Mouse (Mus musculus): ENCODE results near the gene Noc3l. TPM values are rescaled to one million over a fixed set of nuclear protein-coding genes. Genes with fewer than 3 reads are reported as not detected.

Gene Noc3l
- polyA plus RNA-seq, 1 experiment from 2014 or later: 7.3 TPM

GRCm38 (mm10) chr19:38798801-38799200, 20.2 kb downstream of the Noc3l start:
- H3K27ac ChIP-seq: no peak overlapping the region
- H3K27me3 ChIP-seq (replicated peaks): no peaks in the 10 kb centered on the region
- no peaks in the 10 kb centered on the region for H3K4me1 ChIP-seq (replicated peaks)
- no peak for ATAC-seq
- no peak overlapping the region for H3K4me2 ChIP-seq (replicated peaks)
- WGBS: 88% methylated on average over 6 of the region's 6 CpGs
- no peak overlapping the region for H3K4me3 ChIP-seq (replicated peaks)
- no peaks in the 10 kb centered on the region for H3K9me3 ChIP-seq
- H3K9ac ChIP-seq: no peak overlapping the region
- H3K36me3 ChIP-seq: peaks cover 19% of the 10 kb centered on the region

- H3K9me3 ChIP-seq: no peaks in the 10 kb centered on the region
- no peaks in the 10 kb centered on the region for H3K4me1 ChIP-seq (replicated peaks)
- 96% methylated on average over 1 of the region's 1 CpGs for WGBS
- H3K27ac ChIP-seq: no peak overlapping the region
- peaks cover 18% of the 10 kb centered on the region for H3K36me3 ChIP-seq
- no peak overlapping the region for H3K9ac ChIP-seq
- no peaks in the 10 kb centered on the region for H3K27me3 ChIP-seq (replicated peaks)
- no peak overlapping the region for H3K4me3 ChIP-seq (replicated peaks)
- no peak overlapping the region for H3K4me2 ChIP-seq (replicated peaks)
- no peak for ATAC-seq
Observed at GRCm38 (mm10) chr19:38798291-38798690, 20.7 kb downstream of the Noc3l start.

- no peak for ATAC-seq
- Histone ChIP-seq H3K4me3 (replicated peaks) (no peak overlapping the region), H3K36me3 (peaks cover 15% of the 10 kb centered on the region), H3K4me2 (replicated peaks) (no peak overlapping the region), H3K9ac (no peak overlapping the region), H3K9me3 (no peaks in the 10 kb centered on the region), H3K27ac (no peak overlapping the region), H3K4me1 (replicated peaks) (no peaks in the 10 kb centered on the region), H3K27me3 (replicated peaks) (no peaks in the 10 kb centered on the region)
- WGBS: 77% methylated on average over 5 of the region's 5 CpGs
Observed at GRCm38 (mm10) chr19:38796546-38796945, 22.5 kb downstream of the Noc3l start.

- H3K4me1 ChIP-seq (replicated peaks): no peaks in the 10 kb centered on the region
- H3K36me3 ChIP-seq: peaks cover 23% of the 10 kb centered on the region
- 92% methylated on average over 7 of the region's 7 CpGs for WGBS
- no peak overlapping the region for H3K27ac ChIP-seq
- H3K4me2 ChIP-seq (replicated peaks): no peak overlapping the region
- H3K4me3 ChIP-seq (replicated peaks): no peak overlapping the region
- H3K27me3 ChIP-seq (replicated peaks): no peaks in the 10 kb centered on the region
- no peak overlapping the region for H3K9ac ChIP-seq
- ATAC-seq: no peak
- H3K9me3 ChIP-seq: no peaks in the 10 kb centered on the region
Observed at GRCm38 (mm10) chr19:38793563-38794045, 25.4 kb downstream of the Noc3l start.

- no peak overlapping the region for H3K9ac ChIP-seq
- H3K27ac ChIP-seq: no peak overlapping the region
- H3K4me2 ChIP-seq (replicated peaks): no peak overlapping the region
- 91% methylated on average over 6 of the region's 6 CpGs for WGBS
- no peaks in the 10 kb centered on the region for H3K27me3 ChIP-seq (replicated peaks)
- H3K4me3 ChIP-seq (replicated peaks): no peak overlapping the region
- H3K36me3 ChIP-seq: peaks cover 12% of the 10 kb centered on the region
- no peak for ATAC-seq
- H3K9me3 ChIP-seq: no peaks in the 10 kb centered on the region
- H3K4me1 ChIP-seq (replicated peaks): no peaks in the 10 kb centered on the region
Observed at GRCm38 (mm10) chr19:38787756-38788155, 31.3 kb downstream of the Noc3l start.

- 82% methylated on average over 9 of the region's 9 CpGs for WGBS
- no peaks in the 10 kb centered on the region for H3K9me3 ChIP-seq
- ATAC-seq: no peak
- no peaks in the 10 kb centered on the region for H3K4me1 ChIP-seq (replicated peaks)
- no peak overlapping the region for H3K27ac ChIP-seq
- no peaks in the 10 kb centered on the region for H3K27me3 ChIP-seq (replicated peaks)
- H3K4me2 ChIP-seq (replicated peaks): no peak overlapping the region
- no peak overlapping the region for H3K9ac ChIP-seq
- H3K4me3 ChIP-seq (replicated peaks): no peak overlapping the region
- no peaks in the 10 kb centered on the region for H3K36me3 ChIP-seq
Observed at GRCm38 (mm10) chr19:38783542-38783941, 35.5 kb downstream of the Noc3l start.

GRCm38 (mm10) chr19:38778805-38779204, 40.2 kb downstream of the Noc3l start:
- 66% methylated on average over 2 of the region's 2 CpGs for WGBS

GRCm38 (mm10) chr19:38775548-38775947, 43.5 kb downstream of the Noc3l start:
- no peaks in the 10 kb centered on the region for H3K9me3 ChIP-seq
- ATAC-seq: no peak
- 50% methylated on average over 4 of the region's 4 CpGs for WGBS
- H3K27me3 ChIP-seq (replicated peaks): no peaks in the 10 kb centered on the region
- H3K4me1 ChIP-seq (replicated peaks): no peaks in the 10 kb centered on the region
- no peak overlapping the region for H3K4me2 ChIP-seq (replicated peaks)
- H3K4me3 ChIP-seq (replicated peaks): no peak overlapping the region
- no peak overlapping the region for H3K27ac ChIP-seq
- no peaks in the 10 kb centered on the region for H3K36me3 ChIP-seq
- H3K9ac ChIP-seq: no peak overlapping the region

More at GRCm38 (mm10) chr19:38778805-38779204, 40.2 kb downstream of the Noc3l start:
- Histone ChIP-seq H3K9ac (no peak overlapping the region), H3K27ac (no peak overlapping the region), H3K4me3 (replicated peaks) (no peak overlapping the region), H3K9me3 (no peaks in the 10 kb centered on the region), H3K36me3 (no peaks in the 10 kb centered on the region), H3K4me2 (replicated peaks) (no peak overlapping the region), H3K4me1 (replicated peaks) (no peaks in the 10 kb centered on the region), H3K27me3 (replicated peaks) (no peaks in the 10 kb centered on the region)
- no peak for ATAC-seq

- Histone ChIP-seq H3K4me1 (replicated peaks) (no peaks in the 10 kb centered on the region), H3K9ac (no peak overlapping the region), H3K4me2 (replicated peaks) (no peak overlapping the region), H3K4me3 (replicated peaks) (no peak overlapping the region), H3K9me3 (no peaks in the 10 kb centered on the region), H3K36me3 (no peaks in the 10 kb centered on the region), H3K27me3 (replicated peaks) (no peaks in the 10 kb centered on the region), H3K27ac (no peak overlapping the region)
- no peak for ATAC-seq
- 53% methylated on average over 2 of the region's 2 CpGs for WGBS
Observed at GRCm38 (mm10) chr19:38766306-38766705, 52.7 kb downstream of the Noc3l start.

- no peaks in the 10 kb centered on the region for H3K36me3 ChIP-seq
- 61% methylated on average over 3 of the region's 3 CpGs for whole genome bisulfite sequencing
- H3K4me1 ChIP-seq (replicated peaks): no peaks in the 10 kb centered on the region
- H3K27me3 ChIP-seq (replicated peaks): no peaks in the 10 kb centered on the region
- no peak for ATAC-seq
- no peak overlapping the region for H3K4me2 ChIP-seq (replicated peaks)
- H3K27ac ChIP-seq: no peak overlapping the region
- H3K9ac ChIP-seq: no peak overlapping the region
- no peak overlapping the region for H3K4me3 ChIP-seq (replicated peaks)
- H3K9me3 ChIP-seq: no peaks in the 10 kb centered on the region
Observed at GRCm38 (mm10) chr19:38760441-38760840, 58.6 kb downstream of the Noc3l start.

GRCm38 (mm10) chr19:38758685-38759472, 60.2 kb downstream of the Noc3l start:
- WGBS: 60% methylated on average over 7 of the region's 7 CpGs
- no peak overlapping the region for H3K9ac ChIP-seq
- H3K4me3 ChIP-seq (replicated peaks): no peak overlapping the region
- peak; percentile 31; the same call in 1 of the 2 replicates for ATAC-seq
- no peaks in the 10 kb centered on the region for H3K27me3 ChIP-seq (replicated peaks)
- H3K36me3 ChIP-seq: no peaks in the 10 kb centered on the region
- H3K9me3 ChIP-seq: no peaks in the 10 kb centered on the region
- no peaks in the 10 kb centered on the region for H3K4me1 ChIP-seq (replicated peaks)
- no peak overlapping the region for H3K27ac ChIP-seq
- no peak overlapping the region for H3K4me2 ChIP-seq (replicated peaks)

- WGBS: 75% methylated on average over 5 of the region's 5 CpGs
- Histone ChIP-seq H3K4me3 (replicated peaks) (no peak overlapping the region), H3K36me3 (no peaks in the 10 kb centered on the region), H3K27me3 (replicated peaks) (no peaks in the 10 kb centered on the region), H3K27ac (no peak overlapping the region), H3K4me2 (replicated peaks) (no peak overlapping the region), H3K9me3 (no peaks in the 10 kb centered on the region), H3K4me1 (replicated peaks) (no peaks in the 10 kb centered on the region), H3K9ac (no peak overlapping the region)
- no peak for ATAC-seq
Observed at GRCm38 (mm10) chr19:38758056-38758455, 61.0 kb downstream of the Noc3l start.

GRCm38 (mm10) chr19:38757161-38757560, 61.9 kb downstream of the Noc3l start:
- Histone ChIP-seq H3K9me3 (no peaks in the 10 kb centered on the region), H3K4me3 (replicated peaks) (no peak overlapping the region), H3K9ac (no peak overlapping the region), H3K4me2 (replicated peaks) (no peak overlapping the region), H3K27ac (no peak overlapping the region), H3K4me1 (replicated peaks) (no peaks in the 10 kb centered on the region), H3K36me3 (no peaks in the 10 kb centered on the region), H3K27me3 (replicated peaks) (no peaks in the 10 kb centered on the region)
- ATAC-seq: no peak
- 87% methylated on average over 3 of the region's 3 CpGs for WGBS
